Mouse (Mus musculus) kidney, adult 2 months (tissue): ENCODE data around the gene Rmnd1. TPM values are rescaled to one million over a fixed set of nuclear protein-coding genes. Genes with fewer than 3 reads are reported as not detected.
"Not testable (repeated sequence)": the region's sequence is repeated elsewhere in the genome, so short reads cannot be mapped to it uniquely, and the experiment has no call there.

ENCODE experiments used
- DNase-seq: peaks from one replicate; pipeline ENCODE4 v3.0.0; 2021
- H3K27ac ChIP-seq: fragments of 200-500 bp; 2 replicates; pipeline ENCODE4 v1.5.1; 2012; ENCODE audit warnings: low read depth, low read length, control low read depth, inconsistent platforms; ENCODE audit not compliant: insufficient read depth
- H3K27me3 ChIP-seq: fragments of 200-500 bp; replicated peaks from 2 replicates; pipeline ENCODE4 v1.6.1; 2012; ENCODE audit warnings: mild to moderate bottlenecking, moderate library complexity, low read length, inconsistent platforms; ENCODE audit not compliant: control insufficient read depth, insufficient read depth
- H3K36me3 ChIP-seq: fragments of 200-500 bp; 2 replicates; pipeline ENCODE4 v1.6.1; 2012; ENCODE audit warnings: mild to moderate bottlenecking, moderate library complexity, low read length, inconsistent platforms; ENCODE audit not compliant: control insufficient read depth, insufficient read depth
- H3K4me1 ChIP-seq: fragments of 200-500 bp; 2 replicates; pipeline ENCODE4 v1.6.1; 2011; ENCODE audit warnings: low read length; ENCODE audit not compliant: control insufficient read depth, insufficient read depth
- H3K4me3 ChIP-seq: fragments of 200-500 bp; 2 replicates; pipeline ENCODE4 v1.5.1; 2011; ENCODE audit warnings: mild to moderate bottlenecking, low read depth, low read length, control low read depth; ENCODE audit not compliant: insufficient read depth
- CTCF ChIP-seq: fragments of 200-500 bp; conservative IDR thresholded peaks from 2 replicates; pipeline ENCODE4 v1.5.1; 2011; ENCODE audit warnings: low read depth, mild to moderate bottlenecking, control low read depth, low read length, moderate library complexity, mixed read lengths; ENCODE audit not compliant: insufficient read depth, insufficient read length
- POLR2A ChIP-seq: fragments of 200-500 bp; IDR thresholded peaks from one replicate; pipeline ENCODE4 v1.6.1; 2011; ENCODE audit warnings: low read depth, low read length, control low read depth
- WGBS: fragments of 180-500 bp; shearing (Covaris S2); methylation state at CpG from one replicate; pipeline ENCODE4 v1.1.7; 2018; 5-methylcytosine and 5-hydroxymethylcytosine counted together
- polyA plus RNA-seq: library from polyadenylated mRNA; depleted of rRNA; stranded (reverse); fragments of >200 nt; gene quantifications from 2 replicates; pipeline ENCODE4 v1.2.3, GENCODE M21; 2012

Rmnd1 gene
- polyA plus RNA-seq, 1 experiment: 72.2 TPM

GRCm38 (mm10) chr10:4460201-4460600 lies 28.0 kb upstream of the Rmnd1 start:
- no peaks in the 10 kb centered on the region for H3K4me1 ChIP-seq
- no peak overlapping the region for H3K4me3 ChIP-seq
- TF ChIP-seq CTCF (no peak), POLR2A (no peak)
- H3K27me3 ChIP-seq: no peaks in the 10 kb centered on the region
- H3K36me3 ChIP-seq: no peaks in the 10 kb centered on the region
- H3K27ac ChIP-seq: no peak overlapping the region
- DNase-seq: no peak
- WGBS: 96% methylated on average over 2 of the region's 2 CpGs

- H3K4me3 ChIP-seq: no peak overlapping the region
- TF ChIP-seq POLR2A (no peak), CTCF (no peak)
- 65% methylated on average over 4 of the region's 4 CpGs for whole genome bisulfite sequencing
- H3K27me3 ChIP-seq: no peaks in the 10 kb centered on the region
- H3K36me3 ChIP-seq: no peaks in the 10 kb centered on the region
- no peak for DNase-seq
- no peaks in the 10 kb centered on the region for H3K4me1 ChIP-seq
- no peak overlapping the region for H3K27ac ChIP-seq
Measured at GRCm38 (mm10) chr10:4456409-4456808, 24.2 kb upstream of the Rmnd1 start.

- Histone ChIP-seq H3K27me3 (no peaks in the 10 kb centered on the region), H3K36me3 (peaks cover 1% of the 10 kb centered on the region), H3K4me3 (no peak overlapping the region), H3K4me1 (peaks cover 3% of the 10 kb centered on the region; the same call in 1 of the 2 replicates), H3K27ac (no peak overlapping the region)
- no peak for DNase-seq
- TF ChIP-seq POLR2A (no peak), CTCF (no peak)
- WGBS: 88% methylated on average over 3 of the region's 3 CpGs
Measured at GRCm38 (mm10) chr10:4435416-4435815, 3.2 kb upstream of the Rmnd1 start.

- not testable (repeated sequence) for H3K27me3 ChIP-seq, H3K4me3 ChIP-seq, H3K27ac ChIP-seq, DNase-seq, H3K4me1 ChIP-seq, H3K36me3 ChIP-seq
- 76% methylated on average over 2 of the region's 2 CpGs for WGBS
Measured at GRCm38 (mm10) chr10:4433871-4434270, 1.7 kb upstream of the Rmnd1 start.

GRCm38 (mm10) chr10:4432996-4433755 lies 988 bp upstream of the Rmnd1 start:
- Histone ChIP-seq H3K4me1 (peaks cover 7% of the 10 kb centered on the region), H3K27ac (peak overlapping the region; percentile 95), H3K27me3 (no peaks in the 10 kb centered on the region), H3K4me3 (peak overlapping the region; percentile 98), H3K36me3 (no peaks in the 10 kb centered on the region)
- 4% methylated on average over 19 of the region's 19 CpGs for WGBS
- TF ChIP-seq CTCF (no peak), POLR2A (no peak)
- DNase-seq: peak; percentile 42

GRCm38 (mm10) chr10:4431746-4432122 lies 454 bp downstream of the Rmnd1 start:
- peaks cover 7% of the 10 kb centered on the region for H3K4me1 ChIP-seq
- 6% methylated on average over 5 of the region's 5 CpGs for WGBS
- no peaks in the 10 kb centered on the region for H3K36me3 ChIP-seq
- H3K27me3 ChIP-seq: no peaks in the 10 kb centered on the region
- H3K27ac ChIP-seq: peak overlapping the region; percentile 81
- no peak for DNase-seq
- no peak for TF ChIP-seq CTCF
- no peak for TF ChIP-seq POLR2A
- H3K4me3 ChIP-seq: peak overlapping the region; percentile 64

- peak; percentile 59 for DNase-seq
- no peak overlapping the region for H3K4me3 ChIP-seq
- WGBS: 82% methylated on average over 3 of the region's 3 CpGs
Measured at GRCm38 (mm10) chr10:4430826-4431225, 1.4 kb downstream of the Rmnd1 start.

More at GRCm38 (mm10) chr10:4430826-4431225, 1.4 kb downstream of the Rmnd1 start:
- Histone ChIP-seq H3K27ac (no peak overlapping the region), H3K4me1 (peaks cover 7% of the 10 kb centered on the region), H3K36me3 (no peaks in the 10 kb centered on the region), H3K27me3 (no peaks in the 10 kb centered on the region)
- no peak for TF ChIP-seq POLR2A
- no peak for TF ChIP-seq CTCF
